Mouse (Mus musculus) induced T-regulatory cell, adult 2 months (primary cell): ENCODE data around the gene Fcgbp.
A peak's percentile ranks its signal among the peaks of the same experiment; 100 is the strongest.
"Not testable (repeated sequence)": the region's sequence is repeated elsewhere in the genome, so short reads cannot be mapped to it uniquely, and the experiment has no call there.

Experiments
- DNase-seq: peaks from one replicate; pipeline ENCODE4 v3.0.0-alpha.2; 2012; ENCODE audit warnings: low read depth

The Fcgbp gene

DNA sequence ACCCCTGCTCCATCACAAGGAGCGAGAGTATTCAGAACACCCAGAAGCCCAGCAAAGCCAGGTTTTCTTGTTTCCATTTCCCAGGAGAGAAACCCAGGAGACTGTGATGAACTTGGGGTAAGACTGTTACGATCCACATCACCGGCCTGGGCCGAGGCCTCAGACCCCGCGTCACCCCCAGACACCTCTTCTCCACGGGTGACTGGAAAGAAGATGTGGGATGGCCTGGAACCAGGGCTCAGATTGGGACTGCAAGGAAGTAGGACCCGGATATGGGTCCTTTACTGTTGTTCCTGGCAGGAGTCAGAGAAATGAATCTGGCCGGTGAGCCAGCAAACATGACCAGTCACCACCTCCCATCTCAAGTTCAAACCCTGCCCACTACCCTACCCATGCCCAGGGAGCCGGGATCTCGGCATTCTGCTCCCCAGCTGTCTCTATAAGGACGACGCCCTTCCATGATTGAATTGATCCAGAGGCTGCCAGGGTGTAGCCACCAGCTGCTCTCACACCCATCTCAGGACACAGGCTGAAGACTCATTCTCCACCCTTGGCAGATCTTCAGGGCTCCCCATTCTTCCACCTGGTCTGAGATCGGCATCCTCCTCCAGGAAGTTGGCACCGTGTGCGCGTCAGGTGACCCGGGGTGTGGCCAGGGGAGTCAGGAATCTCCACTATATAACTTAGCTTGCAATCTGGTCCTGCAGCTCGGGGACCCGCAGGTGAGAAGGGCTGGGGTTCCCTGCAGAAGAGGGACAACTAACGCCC, at the start of gene Fcgbp:
TSS of gene Fcgbp (plus strand) at position 706 of the 768 bp plus-strand sequence.
- DNase-seq = no peak

DNA sequence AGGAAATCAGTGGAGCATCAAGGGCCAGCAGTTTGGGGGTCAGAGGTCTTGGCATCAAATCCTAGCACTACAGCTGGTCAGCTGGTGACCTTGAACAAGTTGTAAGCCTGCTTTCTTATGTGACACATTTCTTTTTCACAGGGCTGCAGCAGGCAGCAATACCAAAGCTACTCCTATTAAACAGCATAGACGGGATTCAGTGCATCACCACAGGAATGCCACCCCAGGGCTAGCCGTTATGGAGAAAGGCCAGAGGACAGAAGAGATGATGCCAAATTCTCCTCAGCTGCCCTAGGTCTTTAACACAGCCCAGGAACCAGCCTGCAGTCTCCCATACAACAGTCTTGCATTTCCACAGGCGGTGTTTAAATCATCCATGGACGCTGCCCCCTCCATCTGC, 26.5 kb upstream of the Fcgbp start:
- DNase-seq = no peak

DNA sequence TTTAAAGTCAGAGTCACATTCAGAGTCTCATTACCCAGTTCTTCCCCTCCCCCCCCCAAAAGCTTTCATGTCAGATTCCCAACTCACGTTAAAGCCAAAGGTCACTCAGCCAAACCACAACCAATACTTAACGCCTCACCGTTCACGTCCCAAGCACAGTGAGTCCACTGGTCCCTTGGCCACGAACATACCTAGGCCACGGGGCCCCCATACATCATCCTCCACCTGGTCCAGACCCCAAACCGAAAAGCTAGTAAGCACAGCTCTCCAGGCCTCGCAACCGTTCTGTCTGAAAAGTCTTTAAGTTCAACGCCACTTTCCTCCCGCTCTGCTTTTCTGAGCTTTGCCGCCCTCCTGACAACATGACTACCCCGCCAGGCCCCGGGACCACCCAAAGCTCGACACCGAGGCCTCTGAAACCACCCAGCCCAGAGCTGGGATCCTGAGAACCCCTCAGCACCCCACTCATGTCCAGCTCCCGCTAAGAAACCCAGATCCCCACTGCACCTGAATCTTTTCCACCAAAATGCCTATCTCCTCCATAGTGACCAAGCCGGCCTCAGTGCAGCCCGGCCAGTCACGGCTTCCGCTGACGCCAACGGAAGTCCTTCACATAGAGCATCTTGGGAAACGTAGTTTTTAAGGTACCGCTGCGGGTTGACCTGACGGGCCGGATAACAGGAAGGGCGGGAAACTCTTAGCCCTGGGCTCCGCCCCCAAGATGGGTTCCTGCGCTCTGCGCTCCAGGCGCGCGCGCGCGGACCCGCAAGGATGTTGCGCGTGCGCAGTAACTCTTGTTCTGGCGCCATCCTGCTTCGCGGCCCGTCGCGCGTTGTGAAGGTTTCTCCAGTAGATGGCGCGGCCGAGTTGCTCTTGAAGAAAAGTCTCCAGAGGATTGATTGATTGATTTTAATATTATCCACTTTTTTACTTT, 21.3 kb upstream of the Fcgbp start, which contains the start of gene Psmc4:
TSS of gene Psmc4 (minus strand) at position 626 of the 934 bp plus-strand sequence.
- peak; percentile 100 for DNase-seq

DNA sequence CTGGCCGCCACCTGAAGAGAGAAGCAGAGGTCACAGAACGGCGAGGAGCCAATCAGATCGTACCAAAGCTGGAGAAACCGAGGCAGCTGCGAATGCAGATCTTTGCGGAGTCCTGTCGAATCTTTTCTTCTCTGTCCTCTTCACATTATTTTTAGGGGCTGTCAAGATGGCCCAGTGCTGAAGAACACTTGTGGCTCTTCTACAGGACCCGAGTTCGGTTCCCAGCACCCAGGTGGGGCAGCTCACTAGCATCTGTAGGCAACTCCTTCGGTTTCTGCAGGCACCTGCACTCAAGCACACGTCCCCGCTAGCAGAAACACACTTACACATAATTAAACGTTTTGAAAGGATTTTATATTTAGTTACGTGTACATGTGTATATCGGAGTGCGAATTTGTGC, 20.5 kb upstream of the Fcgbp start:
- no peak for DNase-seq

DNA sequence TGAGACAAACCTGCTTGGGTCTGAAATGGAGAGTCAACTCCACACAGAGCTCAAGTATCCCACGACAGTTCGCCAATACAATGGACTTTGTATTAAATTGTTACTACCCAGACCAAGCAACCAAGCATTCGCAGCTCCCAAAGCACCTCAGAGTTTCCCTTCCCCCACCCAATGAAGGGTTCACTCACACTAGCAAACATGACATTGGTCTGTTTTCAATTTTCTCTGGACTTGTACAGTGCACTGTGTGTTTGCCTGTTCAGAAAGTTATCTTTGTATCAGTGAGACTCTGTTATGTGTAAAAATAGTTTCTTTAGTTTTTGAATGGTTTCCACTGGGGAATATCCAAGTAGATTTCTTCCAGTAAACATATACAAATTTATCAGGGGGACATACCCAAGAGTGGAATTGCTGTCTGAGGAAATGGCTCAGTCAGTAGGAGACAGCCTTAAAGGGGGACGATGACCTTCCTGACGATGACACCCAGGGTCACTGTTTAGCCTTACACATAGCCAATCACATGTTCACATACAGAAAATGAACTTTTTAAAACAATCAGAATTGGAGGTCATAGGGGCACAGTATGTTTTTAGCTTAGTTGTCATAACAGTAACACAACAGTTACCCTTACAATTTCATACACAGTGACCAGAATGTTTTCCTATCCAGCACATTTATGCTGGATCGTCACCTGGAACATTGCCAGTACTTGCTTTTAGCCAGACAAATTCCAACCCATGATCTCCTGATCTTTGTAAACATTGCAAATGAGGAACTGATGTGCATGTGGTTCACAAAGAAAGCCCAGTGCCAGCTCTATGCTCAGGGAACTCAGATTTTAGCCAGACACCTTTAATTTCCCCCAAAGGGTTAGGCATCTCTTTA, 17.7 kb upstream of the Fcgbp start:
- no peak for DNase-seq

DNA sequence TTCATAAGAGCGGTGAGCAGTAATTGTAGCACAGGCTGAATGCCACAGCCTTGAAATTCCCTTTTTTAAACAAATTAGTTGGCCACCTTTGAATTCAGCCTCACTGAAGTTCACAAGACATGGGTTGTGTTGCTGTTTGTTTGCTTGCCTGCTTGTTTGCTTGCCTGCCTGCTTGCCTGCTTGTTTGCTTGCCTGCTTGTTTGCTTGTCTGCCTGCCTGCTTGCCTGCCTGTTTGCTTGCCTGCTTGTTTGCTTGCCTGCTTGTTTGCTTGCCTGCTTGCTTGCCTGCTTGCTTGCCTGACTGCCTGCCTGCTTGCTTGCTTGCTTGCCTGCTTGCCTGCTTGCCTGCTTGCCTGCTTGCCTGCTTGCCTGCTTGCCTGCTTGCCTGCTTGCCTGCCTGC, 11.1 kb upstream of the Fcgbp start:
- DNase-seq = no peak

DNA sequence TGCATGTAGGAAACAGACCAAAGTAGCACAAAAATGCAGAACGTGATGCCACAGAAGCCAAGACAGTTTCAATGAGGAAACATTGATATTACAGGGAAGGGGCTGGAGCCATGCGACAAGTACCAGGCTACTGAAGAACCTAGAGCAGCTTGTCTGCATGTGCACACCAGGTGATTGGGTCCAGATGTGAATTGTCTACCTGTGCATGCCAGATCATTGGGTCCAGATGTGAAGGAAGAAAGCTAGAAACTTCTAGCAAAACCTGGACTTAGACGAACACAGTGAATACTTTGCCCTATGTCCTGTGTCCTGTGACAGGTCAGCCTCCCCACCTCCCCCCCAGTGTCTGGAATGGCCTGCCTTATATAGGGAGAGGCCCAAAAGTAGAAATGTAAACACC, 2.4 kb upstream of the Fcgbp start:
- DNase-seq = no peak

DNA sequence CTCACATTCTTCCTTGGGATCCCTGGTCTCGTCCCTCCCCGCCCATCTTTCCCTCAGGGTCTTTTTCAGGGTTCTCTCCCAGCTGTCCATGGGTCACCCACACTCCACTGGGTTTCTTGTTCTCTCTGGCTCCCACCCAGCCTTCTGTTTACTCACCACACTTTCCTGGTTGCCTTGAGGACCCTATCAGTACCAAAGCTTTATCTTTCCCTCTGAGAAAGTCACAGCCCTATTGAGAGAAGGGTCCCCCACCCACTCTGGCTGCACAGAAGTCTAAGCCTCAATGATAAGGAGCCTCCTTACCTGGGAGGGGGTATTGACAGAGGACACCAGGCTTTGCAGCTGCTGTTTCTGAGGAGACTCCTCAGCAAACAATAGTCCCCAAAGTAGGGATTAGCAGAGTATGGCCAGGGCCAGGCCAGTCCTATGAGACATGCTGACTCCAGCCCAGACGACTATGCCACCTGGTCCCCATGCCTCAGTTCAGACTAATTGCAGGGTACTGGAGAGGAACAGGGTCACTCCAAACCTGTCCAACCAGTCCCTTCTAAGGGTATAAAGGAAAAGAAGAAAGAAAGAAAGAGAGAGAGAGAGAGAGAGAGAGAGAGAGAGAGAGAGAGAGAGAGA, 1.4 kb upstream of the Fcgbp start:
- no peak for DNase-seq

DNA sequence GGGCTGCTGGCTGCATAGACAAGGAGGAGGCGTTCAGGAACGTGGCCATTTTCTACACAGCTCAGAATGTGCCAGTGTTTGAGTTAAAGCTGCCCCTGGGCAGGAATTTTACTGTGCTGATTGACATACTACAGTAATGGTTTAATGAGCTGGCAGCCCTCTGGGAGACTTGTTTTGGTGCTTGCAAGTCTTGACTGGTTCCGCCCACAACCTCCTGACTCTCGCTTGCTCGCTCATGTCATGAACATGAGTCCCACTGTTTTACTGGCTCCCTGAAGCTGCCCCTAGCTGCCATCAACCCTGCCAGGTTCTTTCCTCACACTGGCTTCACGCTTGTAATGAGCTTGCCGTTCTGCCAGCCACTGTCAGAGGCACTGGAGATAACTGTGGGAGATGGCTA, 13.2 kb downstream of the Fcgbp start:
- DNase-seq = no peak

DNA sequence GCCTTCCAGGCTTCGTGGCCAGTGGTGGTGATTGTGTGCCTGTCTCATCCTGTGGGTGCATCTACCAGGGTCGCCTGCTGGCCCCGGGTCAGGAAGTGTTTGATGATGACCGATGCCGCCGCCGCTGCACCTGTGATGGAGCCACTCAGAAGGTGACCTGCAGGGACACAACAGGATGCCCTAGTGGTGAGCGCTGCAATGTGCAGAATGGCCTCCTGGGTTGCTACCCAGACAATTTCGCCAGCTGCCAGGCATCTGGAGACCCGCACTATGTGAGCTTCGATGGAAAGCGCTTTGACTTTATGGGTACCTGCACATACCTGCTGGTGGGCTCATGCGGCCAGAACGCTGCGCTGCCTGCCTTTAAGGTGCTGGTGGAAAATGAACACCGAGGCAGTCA, 15.2 kb downstream of the Fcgbp start:
- DNase-seq = no peak

DNA sequence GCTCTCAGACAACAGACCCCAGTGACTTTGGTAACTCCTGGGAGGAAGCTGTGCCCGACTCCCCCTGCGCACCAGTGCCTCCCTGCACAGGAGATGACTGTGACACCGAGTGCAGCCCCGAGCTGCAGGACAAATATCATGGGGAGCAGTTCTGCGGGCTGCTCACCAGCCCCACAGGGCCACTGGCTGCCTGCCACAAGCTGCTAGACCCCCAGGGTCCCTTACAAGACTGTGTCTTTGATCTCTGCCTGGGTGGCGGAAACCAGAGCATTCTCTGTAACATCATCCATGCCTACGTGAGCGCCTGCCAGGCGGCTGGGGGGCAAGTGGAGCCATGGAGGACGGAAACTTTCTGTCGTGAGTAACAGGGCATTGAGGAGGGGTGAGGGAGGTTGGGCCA, 22.5 kb downstream of the Fcgbp start:
- DNase-seq = no peak

DNA sequence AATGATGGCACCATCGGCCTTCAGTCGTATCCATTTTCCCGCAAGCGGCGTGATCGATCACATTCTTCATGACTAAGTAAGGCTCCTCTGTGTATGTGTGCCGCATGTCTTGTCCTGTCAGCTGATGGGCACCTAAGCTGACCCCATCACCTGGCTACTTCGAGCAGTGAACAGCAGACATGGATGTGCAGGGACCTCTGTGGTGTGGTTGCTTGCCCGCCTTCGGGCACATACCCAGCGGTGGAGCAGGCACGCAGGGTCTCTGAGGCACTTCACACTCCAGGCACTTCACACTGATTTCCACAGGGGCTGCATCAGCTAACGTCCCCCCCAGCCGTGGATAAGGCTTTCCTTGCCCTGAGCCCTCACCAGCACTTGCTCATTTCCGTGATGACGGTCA, 28.1 kb downstream of the Fcgbp start:
- no peak for DNase-seq

DNA sequence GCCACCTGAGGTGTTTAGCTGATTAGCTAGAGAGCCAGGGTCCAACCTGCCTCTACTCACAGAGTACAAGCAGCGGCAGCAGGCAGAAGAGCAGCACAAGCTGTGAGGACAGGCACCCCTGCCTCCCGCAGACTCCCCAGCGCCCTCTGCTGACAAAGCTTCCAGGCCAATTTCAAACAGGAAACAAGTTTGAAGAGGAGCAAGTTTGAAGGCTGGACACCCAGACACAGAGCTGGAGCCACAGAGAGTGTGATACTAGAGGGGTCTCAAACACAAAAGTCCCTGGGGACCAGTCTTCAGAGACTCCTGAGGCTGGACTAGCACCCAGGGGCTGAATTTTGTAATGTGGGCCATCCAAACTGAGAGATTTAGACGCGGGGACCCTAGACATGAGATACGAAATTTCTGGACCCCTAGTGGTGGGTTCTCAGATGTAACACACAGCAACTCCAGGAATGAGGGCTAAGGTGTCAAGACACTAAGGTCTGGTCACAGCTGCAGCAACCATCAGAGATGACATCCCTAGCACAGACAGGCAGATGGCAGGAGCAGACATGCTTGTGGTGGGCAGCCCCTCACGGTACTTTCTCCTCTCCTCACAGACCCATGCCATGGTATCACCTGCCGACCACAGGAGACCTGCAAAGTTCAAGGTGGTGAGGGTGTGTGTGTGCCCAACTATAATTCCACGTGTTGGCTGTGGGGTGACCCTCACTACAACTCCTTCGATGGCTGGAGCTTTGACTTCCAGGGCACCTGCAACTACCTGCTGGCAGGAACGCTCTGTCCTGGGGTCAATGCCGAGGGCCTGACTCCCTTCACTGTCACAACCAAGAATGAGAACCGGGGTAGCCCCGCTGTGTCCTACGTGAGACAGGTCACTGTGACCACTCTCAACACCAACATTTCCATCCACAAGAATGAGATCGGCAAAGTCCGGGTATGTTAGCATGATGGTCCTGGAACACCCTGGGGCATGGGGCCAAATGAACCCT, 29.9 kb downstream of the Fcgbp start:
- peak; percentile 41 for DNase-seq

DNA sequence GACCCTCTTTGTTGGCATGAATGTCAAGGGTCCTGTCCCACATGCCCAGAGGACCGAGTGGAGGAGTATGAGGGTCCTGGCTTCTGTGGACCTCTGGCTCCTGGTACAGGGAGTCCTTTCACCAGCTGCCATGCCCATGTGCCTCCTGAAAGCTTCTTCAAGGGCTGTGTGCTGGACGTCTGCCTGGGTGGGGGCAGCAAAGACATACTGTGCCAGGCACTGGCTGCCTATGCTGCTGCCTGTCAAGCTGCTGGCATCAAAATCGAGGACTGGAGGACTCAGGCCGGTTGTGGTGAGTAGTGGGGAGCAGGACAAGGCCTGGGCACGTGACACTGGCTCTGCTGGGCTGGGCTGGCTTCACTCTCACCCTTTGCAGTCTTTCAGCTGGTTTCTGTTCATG, 31.9 kb downstream of the Fcgbp start:
- not testable (repeated sequence) for DNase-seq

DNA sequence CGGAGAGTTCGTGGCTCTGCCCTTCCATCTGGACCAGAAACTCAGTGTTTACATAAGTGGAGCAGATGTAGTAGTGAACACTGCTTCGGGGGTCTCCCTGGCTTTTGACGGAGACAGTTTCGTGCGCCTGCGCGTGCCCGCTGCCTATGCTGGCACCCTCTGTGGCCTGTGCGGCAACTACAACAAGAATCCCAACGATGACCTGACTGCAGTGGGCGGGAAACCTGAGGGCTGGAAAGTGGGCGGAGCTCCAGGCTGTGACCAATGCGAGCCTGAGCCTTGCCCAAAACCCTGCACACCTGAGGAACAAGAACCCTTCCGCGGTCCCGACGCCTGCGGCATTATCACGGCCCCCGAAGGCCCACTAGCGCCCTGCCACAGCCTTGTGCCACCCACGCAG, 33.6 kb downstream of the Fcgbp start:
- no peak for DNase-seq

DNA sequence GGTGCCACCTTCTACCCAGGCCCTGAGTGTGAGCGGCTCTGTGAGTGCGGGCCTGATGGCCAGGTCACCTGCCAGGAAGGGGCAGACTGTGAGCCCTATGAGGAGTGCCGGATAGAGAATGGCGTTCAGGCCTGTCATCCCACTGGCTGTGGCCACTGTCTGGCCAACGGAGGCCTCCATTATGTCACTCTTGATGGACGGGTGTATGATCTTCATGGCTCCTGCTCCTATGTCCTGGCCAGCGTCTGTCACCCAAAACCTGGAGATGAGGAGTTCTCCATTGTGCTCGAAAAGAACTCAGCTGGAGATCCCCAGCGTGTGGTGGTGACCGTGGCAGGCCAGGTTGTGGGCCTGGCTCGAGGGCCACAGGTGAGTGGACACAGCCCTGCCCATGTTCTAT, 35.2 kb downstream of the Fcgbp start:
- DNase-seq = no peak

DNA sequence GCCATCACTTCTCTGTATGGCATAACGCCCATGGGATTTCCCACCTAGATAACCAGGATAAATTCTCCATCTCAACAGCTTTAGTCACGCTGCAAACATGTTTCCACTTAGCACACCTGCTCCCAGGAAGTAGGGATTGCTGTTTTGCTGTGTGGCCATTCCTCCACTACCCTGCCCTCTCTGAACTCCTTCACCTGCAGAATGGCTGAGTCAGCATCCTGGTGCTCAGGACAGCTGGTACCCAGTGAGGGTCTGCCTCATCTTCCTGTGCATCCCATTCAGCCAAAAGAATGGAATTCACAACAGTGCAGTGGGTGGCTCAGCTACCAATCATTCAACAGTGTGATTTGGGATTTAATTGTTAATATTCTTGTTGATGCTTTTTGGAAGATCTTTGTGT, 43.6 kb downstream of the Fcgbp start:
- DNase-seq = no peak

DNA sequence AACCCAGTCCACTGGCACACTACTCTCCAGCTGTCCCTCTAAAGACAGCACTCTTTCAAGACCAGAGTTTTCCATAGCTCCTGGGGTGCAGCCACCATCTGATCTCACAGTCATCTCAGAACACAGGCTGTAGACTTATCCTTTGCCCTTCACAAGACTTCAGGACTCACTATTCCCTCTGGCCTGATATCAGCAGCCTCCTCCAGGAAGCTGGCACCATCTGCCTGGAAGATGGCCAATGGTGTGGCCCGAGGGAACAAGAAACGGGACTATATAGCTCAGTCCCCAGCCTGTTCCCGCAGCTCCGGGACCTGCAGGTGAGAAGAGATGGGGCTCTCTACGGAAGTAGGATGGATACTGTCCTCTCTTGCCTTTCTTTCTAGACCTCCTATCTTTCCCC, 58.1 kb downstream of the Fcgbp start, which contains the start of gene 9530053A07Rik:
TSS of gene 9530053A07Rik (plus strand) at position 301 of the 400 bp plus-strand sequence.
- DNase-seq = no peak

DNA sequence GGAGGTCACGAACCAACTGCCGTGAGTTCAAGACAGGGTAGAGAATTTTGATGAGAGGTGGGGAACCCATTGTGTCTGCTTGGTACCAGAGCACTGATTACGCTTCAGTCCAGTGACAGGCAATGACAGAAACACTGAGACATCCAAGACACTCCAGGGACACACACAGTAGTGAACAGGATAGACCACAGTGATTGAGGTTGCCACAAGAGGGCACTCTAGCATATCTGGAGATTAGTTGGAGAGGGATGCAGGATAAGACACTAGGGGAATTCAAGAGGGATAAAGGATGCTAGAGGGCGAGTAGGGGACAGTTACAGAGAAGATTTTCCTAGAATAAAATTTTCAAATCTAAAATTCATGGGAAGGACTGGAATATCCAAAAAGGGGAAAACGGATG, 66.6 kb downstream of the Fcgbp start:
- DNase-seq = peak; percentile 42

DNA sequence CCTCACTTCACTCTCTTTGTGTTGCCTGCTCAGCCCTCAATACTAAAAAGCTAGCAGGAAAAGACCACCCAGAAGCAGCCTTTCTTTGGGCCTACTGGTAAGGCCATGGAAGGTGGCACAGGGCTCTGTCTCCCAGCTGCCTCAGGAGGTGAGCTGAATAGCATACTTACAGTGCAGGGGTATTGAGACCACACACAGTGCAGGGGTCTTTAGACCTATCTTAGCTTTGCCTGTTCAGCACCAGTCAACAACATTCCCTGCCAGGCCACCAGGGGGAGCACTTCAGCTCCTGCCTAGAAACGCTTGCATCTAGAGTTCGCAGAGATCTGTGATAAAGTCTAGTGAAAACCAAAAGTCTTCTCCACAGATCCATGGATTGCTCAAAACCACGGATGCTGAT, 77.2 kb downstream of the Fcgbp start:
- DNase-seq = peak; percentile 78
